Mouse (Mus musculus): ENCODE data around the gene Tmem132a.

DNA sequence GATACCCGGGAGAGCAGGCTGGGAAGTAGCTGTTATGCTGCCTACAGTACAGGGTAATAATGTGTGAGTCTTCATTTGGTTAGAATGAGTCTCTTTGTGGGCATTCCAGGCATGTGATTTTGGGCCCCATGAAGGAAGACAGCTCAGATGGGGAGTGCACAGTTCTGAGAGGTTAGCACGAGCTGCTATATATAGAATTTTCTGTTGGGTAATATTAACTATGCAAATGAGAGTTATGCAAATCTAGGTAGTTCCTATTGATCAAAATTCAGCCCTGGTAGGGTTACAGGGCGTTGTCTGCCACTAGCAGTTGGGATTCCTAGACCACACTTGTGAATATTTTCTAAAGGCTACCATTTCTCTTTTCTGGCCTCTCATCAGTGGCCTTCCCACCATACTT, 24.3 kb downstream of the Tmem132a start:
- no peak for TF ChIP-seq POLR2A (IDR thresholded peaks at IDR 0.05; ENCODE audit: borderline replicate concordance, extremely low read depth, low read depth, low read length)
- TF ChIP-seq CTCF (IDR thresholded peaks at IDR 0.05; ENCODE audit: insufficient read depth, low read length): no peak
